Mouse (Mus musculus): ENCODE measurements around the gene Kdm6b.
A peak's percentile ranks its signal among the peaks of the same experiment; 100 is the strongest.

Gene Kdm6b

DNA sequence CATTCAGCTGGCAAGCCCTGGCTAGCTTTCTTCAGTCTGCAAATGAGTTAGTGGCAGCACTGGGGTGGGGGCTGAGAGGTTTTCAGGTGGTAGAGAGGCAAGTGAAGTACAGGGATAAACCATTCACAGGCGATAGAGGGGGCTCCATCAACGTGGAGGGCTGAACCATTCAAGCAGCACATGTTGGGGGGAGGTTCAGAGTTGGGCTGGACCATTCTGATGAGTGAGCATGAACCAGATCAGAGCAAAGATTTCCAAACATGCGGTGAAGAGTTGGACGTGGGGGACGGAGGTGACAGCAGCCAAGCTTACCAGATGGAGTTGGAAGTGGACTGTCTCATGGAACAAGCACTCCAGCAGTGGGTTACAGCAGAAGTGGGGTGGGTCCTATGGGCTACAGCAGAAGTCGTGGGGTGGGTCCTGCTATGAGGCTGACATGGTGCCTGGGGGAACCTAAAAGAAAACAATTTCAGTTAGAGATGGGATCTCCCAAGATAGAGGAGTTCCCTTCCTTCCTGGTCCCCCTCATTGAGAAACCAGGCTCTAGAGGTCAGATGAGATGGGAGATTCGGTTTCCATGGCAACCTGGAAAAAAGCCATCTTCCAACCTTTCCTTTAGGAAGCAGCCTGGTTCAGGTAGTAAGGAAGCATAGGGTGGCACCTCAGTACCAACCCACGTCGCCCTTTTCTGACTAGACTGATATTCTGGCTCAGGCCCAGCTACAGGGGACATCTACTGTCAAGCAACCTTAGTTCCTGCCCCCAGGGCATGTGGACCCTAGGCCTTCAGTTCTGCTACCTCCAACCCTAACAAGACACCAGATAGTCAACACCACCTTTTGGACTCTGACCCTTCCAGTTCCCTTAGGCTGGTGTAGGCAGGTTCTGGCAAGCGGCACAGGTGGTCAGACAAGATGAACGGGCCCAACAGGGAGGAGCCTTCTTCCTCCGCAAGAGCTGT lies at the start of gene Kdm6b:
Gene Kdm6b (minus strand): TSS at position 455 of the 961 bp plus-strand sequence.
- peak; percentile 86 for DNase-seq

DNA sequence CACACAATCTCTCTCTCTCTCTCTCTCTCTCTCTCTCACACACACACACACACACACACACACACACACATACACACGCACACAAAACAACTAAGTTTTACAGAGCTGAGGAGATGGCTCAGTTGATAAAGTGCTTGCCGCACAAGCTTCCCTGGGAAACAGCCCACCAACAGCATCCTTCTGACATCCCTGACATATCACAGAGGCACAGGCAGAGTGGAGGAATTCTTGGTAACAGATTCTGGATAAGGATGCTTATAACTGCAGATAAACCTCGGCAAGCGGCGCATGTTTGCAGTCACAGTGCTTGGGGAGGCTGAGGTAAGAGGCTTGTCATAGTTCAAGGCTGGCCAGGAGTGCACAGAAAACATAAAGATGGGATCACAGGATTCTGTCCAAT lies 48.1 kb upstream of the Kdm6b start:
- no peak for DNase-seq

GRCm38 (mm10) chr11:69459883-69460282 lies 46.4 kb upstream of the Kdm6b start:
- DNase-seq: no peak

DNA sequence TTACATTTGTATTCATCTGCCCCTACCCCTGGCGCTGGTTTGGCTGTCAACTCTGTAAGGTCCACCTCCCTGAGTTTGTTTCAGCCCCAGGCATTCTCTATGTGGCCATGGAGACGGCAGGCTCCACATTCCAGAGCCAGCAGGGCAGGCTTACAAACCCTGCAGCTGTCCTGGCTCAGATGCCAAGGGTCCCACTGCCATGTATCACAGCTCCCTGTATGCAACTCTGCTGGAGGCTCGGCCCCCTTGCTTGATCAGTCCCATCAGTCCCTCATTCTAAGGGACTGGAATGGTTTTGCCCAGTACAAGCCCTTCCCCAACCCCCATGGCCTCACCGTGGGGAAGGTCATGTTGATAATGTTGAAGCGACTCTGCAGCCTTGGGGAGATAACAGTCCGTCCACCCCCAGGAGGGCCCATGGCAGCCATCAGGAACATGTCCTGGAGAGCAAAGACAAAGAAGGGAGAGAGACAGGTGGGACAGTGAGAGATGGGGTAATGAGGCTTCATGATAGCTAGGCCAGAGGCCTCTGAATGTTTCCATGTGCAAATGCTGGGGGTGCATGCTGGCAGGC lies 43.6 kb upstream of the Kdm6b start:
- peak; percentile 45 for DNase-seq

GRCm38 (mm10) chr11:69452114-69452867 lies 38.8 kb upstream of the Kdm6b start:
- DNase-seq: peak; percentile 31

DNA sequence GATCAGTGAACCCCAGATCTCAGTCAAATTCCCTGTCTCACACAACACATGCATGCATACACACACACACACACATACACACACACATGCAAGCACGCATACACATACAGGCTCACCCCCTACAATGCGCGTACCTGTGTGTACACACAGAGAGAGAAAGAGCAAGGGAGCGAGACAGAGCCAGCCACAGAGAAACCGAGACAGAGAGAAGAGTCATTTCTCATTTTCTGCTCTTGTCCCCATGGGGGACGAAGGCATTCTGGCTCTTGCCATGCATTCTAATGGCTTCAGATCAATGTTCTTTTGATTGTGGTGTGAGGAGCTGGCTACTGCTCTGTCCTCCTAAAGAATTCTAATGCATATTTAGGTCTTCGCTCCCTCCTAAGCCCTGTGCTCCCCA lies 33.8 kb upstream of the Kdm6b start:
- no peak for DNase-seq

GRCm38 (mm10) chr11:69443328-69443727 lies 29.9 kb upstream of the Kdm6b start:
- DNase-seq: peak; percentile 30

- DNase-seq: no peak
Measured at GRCm38 (mm10) chr11:69437291-69437690, 23.8 kb upstream of the Kdm6b start.

- no peak for DNase-seq
Measured at GRCm38 (mm10) chr11:69433189-69433588, 19.7 kb upstream of the Kdm6b start.

- no peak for DNase-seq
Measured at GRCm38 (mm10) chr11:69432640-69432982, 19.1 kb upstream of the Kdm6b start.

DNA sequence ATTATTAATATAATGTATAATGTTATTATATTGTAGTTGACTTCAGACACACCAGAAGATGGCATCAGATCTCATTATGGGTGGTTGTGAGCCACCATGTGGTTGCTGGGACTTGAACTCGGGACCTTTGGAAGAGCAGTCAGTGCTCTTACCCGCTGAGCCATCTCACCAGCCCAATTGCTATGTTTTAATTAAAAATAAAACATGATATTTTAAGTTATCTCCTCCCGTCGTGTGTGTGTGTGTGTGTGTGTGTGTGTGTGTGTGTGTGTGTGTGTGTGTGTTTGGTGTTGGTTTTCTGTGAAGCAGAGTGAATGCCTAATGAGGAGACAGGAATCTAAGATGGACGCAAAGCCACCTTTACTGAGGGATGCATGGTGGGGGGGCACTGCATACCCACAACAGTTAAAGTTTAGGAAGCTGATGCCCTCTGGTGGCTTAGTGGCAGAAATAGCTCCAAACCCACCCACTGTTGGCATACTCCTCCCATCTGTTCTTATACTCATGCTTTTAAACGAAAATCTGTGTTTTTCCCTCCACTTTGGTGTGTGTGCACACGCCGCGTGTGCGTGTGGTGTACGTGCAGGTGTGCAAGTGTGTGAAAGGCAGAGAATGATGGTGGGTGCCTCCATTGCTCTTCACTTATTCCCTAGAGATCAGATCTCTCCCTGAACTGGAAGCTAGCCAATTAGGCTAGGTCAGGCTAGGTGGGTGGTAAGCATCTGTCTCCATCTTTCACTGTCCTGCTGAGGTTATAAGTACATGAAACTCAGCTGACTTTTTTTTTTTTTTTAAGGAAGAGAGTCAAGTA lies 18.6 kb upstream of the Kdm6b start:
- DNase-seq: peak; percentile 91

DNA sequence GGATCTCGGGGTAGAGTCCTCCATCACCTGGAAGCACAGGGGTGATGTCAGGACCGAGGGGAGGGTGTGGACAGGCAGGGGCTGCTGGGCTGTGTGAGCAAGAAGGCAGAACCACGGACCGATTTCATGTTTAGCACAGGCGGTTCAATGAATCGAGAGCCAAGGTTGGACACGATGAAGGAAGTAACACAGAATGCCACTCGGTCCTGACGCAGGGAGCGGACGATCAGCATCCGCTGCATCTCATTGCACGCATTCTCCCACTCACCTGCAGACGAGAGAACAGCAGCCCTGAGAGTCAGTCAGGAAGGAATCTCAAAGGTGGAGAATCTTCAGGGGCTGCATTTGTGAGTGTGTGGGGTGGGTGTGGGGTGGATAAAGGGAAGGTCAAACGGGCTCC lies 17.2 kb upstream of the Kdm6b start:
- no peak for DNase-seq

GRCm38 (mm10) chr11:69429313-69429712 lies 15.8 kb upstream of the Kdm6b start:
- peak; percentile 24 for DNase-seq

DNA sequence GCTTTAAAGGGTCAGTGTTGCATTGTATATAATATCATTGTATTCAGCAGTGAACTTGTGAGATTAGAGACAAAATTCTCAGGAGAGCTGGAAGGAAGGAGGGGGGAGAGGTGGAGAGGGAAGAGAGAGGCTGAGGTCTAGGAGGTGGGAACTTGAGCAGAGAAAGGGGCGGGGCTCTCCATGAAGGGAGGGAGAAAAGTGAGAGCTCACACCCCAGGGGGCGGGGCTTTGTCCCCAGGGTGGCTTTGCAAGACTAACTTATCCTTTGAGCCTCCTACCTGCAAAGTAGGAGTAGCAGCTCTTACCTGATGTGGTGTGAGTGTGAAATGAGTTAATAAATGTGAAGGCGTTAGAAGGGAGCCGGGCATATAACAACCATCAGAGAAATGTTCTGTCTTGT lies 15.3 kb upstream of the Kdm6b start:
- peak; percentile 86 for DNase-seq

DNA sequence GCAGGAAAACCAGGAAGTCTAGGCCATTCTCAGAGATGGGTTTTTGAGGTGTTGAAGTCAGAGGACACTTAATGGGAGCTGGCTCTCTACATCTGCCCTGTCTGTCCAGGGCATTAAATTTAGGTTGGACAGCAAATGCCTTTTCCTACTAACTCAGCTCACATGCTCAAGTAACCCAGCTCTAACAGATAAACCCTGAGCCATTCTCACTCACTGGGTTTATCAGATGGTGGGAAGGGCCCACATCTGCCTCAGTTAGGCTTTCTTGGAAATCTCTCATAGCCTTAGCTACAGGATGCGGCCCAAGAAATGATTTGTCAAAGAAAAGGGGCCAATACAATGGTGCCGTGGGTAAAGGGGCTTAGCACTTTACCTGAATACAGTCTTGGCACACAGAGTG lies 12.8 kb upstream of the Kdm6b start:
- no peak for DNase-seq

DNA sequence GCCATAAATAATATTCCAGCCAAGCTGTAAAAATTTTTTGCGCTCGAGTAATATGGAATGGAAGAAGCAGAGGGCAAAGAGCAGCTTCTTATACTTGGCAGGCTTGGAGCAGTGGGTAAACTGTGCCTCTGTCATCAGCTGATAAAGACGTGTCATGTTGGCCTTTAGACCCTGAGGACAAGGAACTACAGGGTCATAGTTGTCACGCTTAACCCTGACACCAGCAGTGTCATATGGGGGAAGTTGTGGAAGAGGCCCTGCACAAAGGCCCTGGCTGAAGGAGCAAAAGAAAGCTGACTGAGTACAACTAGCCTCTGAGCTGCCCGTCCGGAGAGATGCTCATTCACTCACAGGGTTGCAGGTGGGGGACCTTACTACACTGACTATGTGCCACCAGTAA lies 10.4 kb upstream of the Kdm6b start:
- DNase-seq: no peak

GRCm38 (mm10) chr11:69422842-69423241 lies 9.4 kb upstream of the Kdm6b start:
- no peak for DNase-seq

- DNase-seq: no peak
Measured at GRCm38 (mm10) chr11:69421131-69421977, 7.9 kb upstream of the Kdm6b start.

DNA sequence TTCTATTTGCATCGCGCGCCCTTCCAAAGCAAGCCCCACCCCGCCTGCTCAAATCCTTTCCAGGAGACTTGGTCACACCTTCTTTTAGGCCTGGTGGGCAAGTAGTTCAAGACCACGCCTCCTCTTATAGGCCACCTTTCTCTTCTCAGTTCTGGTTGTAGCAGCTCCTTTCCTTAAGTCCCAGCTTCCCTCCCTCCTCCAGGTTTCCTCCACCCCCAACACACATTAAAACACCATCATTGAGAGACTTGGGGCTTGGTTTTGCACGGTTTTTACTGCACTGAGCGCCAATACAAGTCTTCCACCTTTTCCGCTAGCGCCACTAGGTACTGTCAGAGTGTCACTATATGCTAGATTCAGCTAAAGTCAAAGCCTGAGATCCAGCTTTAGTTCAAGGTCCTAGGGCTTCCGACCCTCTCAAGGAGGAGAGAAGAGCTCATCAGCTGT lies 7.1 kb upstream of the Kdm6b start:
- no peak for DNase-seq

DNA sequence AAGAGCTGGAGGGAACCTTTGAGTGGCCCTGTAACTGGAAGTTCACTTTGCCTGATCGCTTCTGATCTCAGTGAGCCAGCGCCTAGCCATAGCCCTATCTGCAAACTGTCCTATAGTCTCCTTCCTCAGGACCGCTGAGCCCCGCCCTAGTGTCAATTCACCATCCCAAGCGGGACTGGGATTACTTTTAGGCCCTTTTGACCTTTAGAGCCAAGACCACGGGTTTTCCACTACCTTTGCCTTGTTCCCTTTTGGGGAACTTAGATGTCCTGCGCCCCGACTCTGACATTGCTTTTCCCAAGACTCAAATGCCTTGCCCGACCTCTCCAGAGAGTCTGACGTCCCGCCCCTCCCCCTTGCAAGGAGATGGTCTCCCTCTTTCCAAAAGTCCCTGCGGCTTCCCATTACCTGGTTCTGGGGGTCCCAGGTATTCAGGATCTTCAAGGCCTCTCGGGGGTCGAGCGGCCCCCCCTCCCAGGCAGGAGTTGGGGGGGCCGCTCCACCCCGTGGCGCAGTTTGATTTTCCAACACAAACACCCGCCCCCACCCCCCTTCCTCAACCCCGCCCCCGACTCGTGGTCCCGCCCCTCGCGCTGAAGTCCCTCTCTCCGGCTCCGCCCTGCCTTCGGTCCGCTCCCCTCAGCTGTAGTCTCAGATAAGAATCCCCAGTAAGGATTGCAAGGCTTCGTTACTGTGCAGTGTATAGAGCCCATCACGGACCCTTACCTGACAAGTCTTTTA lies 6.5 kb upstream of the Kdm6b start:
- DNase-seq: peak; percentile 68

- peak; percentile 52 for DNase-seq
Measured at GRCm38 (mm10) chr11:69419443-69419812, 6.0 kb upstream of the Kdm6b start.

Measured in kidney, adult 9 months (tissue).